Mouse (Mus musculus) small intestine, adult 2 months (tissue): ENCODE data around the gene Ankrd28. TPM values are rescaled to one million over a fixed set of nuclear protein-coding genes. Genes with fewer than 3 reads are reported as not detected.

ENCODE experiments used
- H3K27ac ChIP-seq: fragments of 200-500 bp; 2 replicates; pipeline ENCODE4 v1.5.1; 2012; ENCODE audit warnings: low read depth, low read length, control low read depth, inconsistent platforms; ENCODE audit not compliant: insufficient read depth
- H3K27me3 ChIP-seq: fragments of 200-500 bp; 2 replicates; pipeline ENCODE4 v1.6.1; 2012; ENCODE audit warnings: mild to moderate bottlenecking, moderate library complexity, low read length, inconsistent platforms; ENCODE audit not compliant: control insufficient read depth, insufficient read depth
- H3K36me3 ChIP-seq: fragments of 200-500 bp; 2 replicates; pipeline ENCODE4 v1.6.1; 2012; ENCODE audit warnings: mild to moderate bottlenecking, low read length, control low read depth, inconsistent platforms; ENCODE audit not compliant: control insufficient read depth, insufficient read depth
- H3K4me1 ChIP-seq: fragments of 200-500 bp; 2 replicates; pipeline ENCODE4 v1.6.1; 2012; ENCODE audit warnings: low read length, inconsistent platforms, mixed read lengths; ENCODE audit not compliant: control insufficient read depth, insufficient read depth, insufficient read length
- H3K4me3 ChIP-seq: fragments of 200-500 bp; 2 replicates; pipeline ENCODE4 v1.5.1; 2012; ENCODE audit warnings: low read depth, mild to moderate bottlenecking, control low read depth, inconsistent platforms, low read length, moderate library complexity
- CTCF ChIP-seq: fragments of 200-500 bp; IDR thresholded peaks from 2 replicates; pipeline ENCODE4 v1.5.1; 2012; ENCODE audit warnings: low read depth, mild to moderate bottlenecking, control low read depth, inconsistent platforms, low read length, moderate library complexity, mixed read lengths; ENCODE audit not compliant: insufficient replicate concordance, insufficient read length; ENCODE audit errors: extremely low read depth
- POLR2A ChIP-seq: fragments of 200-500 bp; IDR thresholded peaks from 2 replicates; pipeline ENCODE4 v1.6.1; 2012; ENCODE audit warnings: low read depth, mild to moderate bottlenecking, control low read depth, inconsistent platforms, low read length, moderate library complexity
- WGBS: fragments of 180-500 bp; shearing (Covaris S2); methylation state at CpG from one replicate; pipeline ENCODE4 v1.1.7; 2018; 5-methylcytosine and 5-hydroxymethylcytosine counted together
- polyA plus RNA-seq: library from polyadenylated mRNA; depleted of rRNA; stranded (reverse); fragments of >200 nt; gene quantifications from 2 replicates; pipeline ENCODE4 v1.2.3, GENCODE M21; 2012

The Ankrd28 gene
- polyA plus RNA-seq, 1 experiment, result 2.2 TPM

DNA sequence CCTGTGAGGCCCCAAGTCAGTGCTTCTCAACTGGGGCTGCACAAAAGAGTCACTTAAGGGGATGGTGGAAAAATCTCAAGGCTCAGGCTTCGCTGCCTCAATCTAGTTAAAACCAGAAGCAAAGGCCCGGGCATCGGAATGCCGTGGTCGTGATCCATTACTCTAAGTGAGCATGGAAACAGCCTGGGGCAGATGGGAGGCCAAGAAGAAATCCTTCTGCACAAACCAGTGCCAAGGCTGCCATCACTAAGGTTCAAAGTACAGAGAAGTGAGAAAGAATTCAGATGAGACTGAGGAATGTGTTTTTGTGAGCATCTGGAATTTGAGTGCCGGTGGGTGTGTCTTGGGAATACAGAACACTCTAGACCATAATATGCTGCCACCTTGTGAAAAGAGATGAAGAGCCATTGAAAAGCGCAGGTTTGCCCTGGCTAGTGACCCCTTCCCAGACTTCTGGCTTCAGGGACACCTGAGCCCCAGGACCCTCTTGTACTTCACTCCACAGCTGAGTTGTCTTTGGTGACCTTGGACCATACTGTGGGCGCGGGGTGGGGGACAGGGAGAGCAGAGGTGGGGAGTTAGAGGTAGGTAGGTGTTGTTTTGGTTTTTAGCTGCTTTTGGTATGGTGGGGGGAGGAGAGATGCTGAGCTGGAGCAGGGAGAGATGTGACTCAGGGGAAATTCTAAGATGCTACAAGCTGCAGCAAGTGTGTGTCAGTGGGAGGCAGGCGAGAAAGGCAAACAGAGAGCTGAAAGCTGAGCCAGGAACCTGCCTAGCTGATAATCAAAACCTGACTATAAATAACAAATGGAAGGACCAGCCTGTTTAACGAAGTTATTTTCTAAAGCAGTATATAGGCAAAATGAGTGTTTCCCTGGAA, 26.9 kb upstream of the Ankrd28 start:
- Histone ChIP-seq H3K4me3 (no peak overlapping the region), H3K27ac (no peak overlapping the region), H3K27me3 (no peaks in the 10 kb centered on the region), H3K36me3 (no peaks in the 10 kb centered on the region), H3K4me1 (no peaks in the 10 kb centered on the region)
- TF ChIP-seq POLR2A (no peak), CTCF (no peak)
- WGBS, result 74% methylated on average over 11 of the region's 11 CpGs

DNA sequence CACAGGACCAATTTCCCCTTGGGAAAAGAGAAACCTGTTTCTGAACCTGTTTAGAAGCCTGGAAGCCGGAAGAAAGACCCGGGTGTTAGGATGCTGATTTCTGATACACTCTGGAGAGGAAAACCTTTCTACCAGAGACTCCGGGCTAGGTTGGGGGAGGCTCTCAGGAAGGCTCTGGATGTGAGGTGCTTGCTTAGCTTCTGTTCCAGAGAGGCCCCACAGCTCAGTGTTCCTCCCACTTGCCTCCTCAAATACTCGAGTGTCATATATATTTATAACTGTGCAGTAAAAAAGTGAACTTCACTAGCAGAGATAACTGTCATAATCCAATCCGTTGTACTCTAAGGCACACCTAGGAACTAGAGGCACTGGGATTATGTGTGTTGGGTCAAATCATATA, 25.6 kb upstream of the Ankrd28 start:
- no peak for TF ChIP-seq POLR2A
- TF ChIP-seq CTCF, result no peak
- Histone ChIP-seq H3K4me3 (no peak overlapping the region), H3K36me3 (no peaks in the 10 kb centered on the region), H3K4me1 (no peaks in the 10 kb centered on the region), H3K27me3 (no peaks in the 10 kb centered on the region), H3K27ac (no peak overlapping the region)
- WGBS, result 53% methylated on average over 5 of the region's 5 CpGs

DNA sequence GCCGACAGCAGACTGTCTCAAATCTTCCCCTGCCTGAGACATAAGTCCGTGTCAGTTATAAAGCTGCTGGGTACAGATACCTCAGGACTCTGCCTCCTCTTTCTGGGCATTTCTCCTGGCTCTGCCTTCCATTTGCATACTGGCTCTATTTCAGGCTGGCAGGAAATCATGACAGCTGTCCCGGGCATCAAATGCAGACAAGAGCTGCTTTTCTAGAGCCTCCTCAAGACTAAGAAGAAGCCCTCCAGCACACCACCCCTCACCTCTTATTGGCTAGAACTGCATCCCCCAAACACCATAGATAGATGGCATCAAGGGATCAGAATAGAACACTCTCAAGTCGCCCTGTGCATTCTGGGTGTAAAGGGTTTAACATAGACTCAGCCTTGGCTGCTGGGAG, 24.2 kb upstream of the Ankrd28 start:
- Histone ChIP-seq H3K4me1 (no peaks in the 10 kb centered on the region), H3K4me3 (no peak overlapping the region), H3K27ac (no peak overlapping the region), H3K27me3 (no peaks in the 10 kb centered on the region), H3K36me3 (no peaks in the 10 kb centered on the region)
- TF ChIP-seq CTCF (no peak), POLR2A (no peak)
- 69% methylated on average over 4 of the region's 4 CpGs for WGBS

DNA sequence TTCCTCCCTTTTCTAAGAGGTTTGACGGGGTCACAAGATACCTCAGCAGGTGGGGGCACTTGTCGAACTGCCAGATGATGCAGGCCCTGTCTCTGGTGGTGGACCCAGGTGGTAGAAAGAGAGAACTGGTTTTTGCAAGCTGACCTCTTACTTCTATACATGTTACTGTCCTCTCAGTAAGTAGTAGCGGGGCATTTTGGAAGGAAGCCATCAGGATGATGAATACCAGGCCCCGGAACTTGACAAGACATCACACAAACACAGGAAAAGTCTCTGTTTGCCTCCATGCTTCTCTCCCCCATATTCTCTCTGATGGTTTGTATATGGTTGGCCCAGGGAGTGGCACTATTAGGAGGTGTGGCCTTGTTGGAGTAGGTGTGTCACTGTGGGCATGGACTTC, 13.1 kb upstream of the Ankrd28 start:
- no peaks in the 10 kb centered on the region for H3K4me1 ChIP-seq
- no peak overlapping the region for H3K27ac ChIP-seq
- H3K36me3 ChIP-seq, result no peaks in the 10 kb centered on the region
- no peaks in the 10 kb centered on the region for H3K27me3 ChIP-seq
- 83% methylated on average over 4 of the region's 4 CpGs for WGBS
- no peak overlapping the region for H3K4me3 ChIP-seq
- TF ChIP-seq POLR2A (no peak), CTCF (no peak)

DNA sequence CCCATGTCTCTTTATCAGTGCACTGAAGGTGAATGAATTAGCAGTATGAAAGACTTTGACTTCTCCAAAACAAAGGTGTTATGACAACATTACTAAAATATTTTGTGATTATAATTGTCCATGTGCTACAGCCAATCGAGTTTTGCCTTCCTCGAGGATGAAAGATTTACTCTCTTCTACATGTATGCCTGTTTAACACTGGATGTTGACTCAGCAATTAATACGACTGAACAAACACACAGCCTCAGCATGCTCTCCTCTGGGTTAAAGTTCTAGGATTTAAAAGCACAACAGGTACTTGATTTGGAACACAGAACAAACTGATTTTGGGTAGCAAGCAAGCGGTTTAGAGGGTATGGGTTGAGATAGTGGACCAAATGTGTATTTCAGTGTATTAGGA, 1.6 kb upstream of the Ankrd28 start:
- Histone ChIP-seq H3K4me1 (no peaks in the 10 kb centered on the region), H3K4me3 (no peak overlapping the region), H3K27me3 (no peaks in the 10 kb centered on the region), H3K36me3 (no peaks in the 10 kb centered on the region), H3K27ac (no peak overlapping the region)
- no peak for TF ChIP-seq POLR2A
- no peak for TF ChIP-seq CTCF
- 24% methylated on average over 4 of the region's 4 CpGs for WGBS

DNA sequence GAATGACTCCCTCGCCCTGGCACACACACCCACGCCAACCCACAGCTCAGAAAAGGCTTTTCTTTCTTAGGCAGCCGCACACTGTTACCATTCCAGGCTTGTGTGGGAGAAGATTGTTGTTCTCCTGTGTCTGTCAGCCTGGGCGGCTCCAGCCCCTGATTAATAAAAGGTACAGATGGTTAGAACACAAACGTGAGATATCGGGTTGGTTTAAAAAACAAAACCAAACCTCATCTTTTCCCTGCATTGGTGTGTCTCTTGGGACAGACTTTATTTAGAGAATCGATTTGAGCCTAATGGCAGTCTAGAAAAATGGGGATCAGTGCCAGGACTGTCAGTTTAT, 890 bp upstream of the Ankrd28 start:
- H3K36me3 ChIP-seq, result no peaks in the 10 kb centered on the region
- TF ChIP-seq CTCF (no peak), POLR2A (no peak)
- no peaks in the 10 kb centered on the region for H3K27me3 ChIP-seq
- peak overlapping the region; percentile 99 for H3K4me3 ChIP-seq
- 2% methylated on average over 7 of the region's 7 CpGs for WGBS
- H3K27ac ChIP-seq, result no peak overlapping the region
- H3K4me1 ChIP-seq, result no peaks in the 10 kb centered on the region

DNA sequence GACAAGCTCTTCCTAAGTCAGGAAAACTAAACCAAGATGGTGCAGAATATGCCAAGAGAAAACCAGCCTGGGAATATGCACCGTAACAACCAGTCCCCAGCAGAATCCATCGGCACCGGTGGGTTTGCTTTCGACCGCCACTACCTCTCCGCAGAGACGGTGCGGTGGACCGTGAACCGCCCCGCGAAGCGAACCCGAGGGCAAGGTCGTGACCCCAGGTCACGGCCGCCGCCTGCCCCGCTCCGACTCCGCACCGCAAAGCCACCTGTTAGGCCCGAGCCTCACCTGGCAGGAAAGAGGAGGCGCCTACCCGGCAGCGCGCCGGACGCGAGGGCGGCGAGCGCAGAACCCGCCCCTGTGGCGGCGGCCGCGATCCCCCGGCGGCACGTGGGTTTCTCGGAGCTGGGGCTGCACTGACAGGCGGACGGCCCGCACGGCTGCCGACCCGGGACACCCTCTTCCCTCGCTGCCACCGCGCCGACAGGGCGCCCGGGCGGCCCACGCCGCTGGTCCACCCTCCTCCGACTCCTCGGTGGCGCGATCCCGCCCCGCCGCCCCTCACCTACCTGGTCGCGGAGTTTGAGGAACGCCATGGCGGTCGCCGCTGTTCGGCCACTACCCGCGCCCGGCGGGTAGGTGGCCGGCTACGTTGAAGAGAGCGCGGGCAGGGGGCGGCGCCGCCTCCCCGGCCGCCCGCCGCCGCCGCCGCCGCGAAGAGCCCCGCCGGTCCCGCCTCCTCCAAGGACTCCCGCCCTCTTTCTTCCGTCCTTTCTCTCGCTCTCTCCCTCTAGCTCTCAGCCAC, 489 bp downstream of the Ankrd28 start:
- H3K4me1 ChIP-seq, result no peaks in the 10 kb centered on the region
- under 1% methylated on average over 83 of the region's 97 CpGs for WGBS
- peak overlapping the region; percentile 83 for H3K27ac ChIP-seq
- TF ChIP-seq CTCF (no peak), POLR2A (no peak)
- H3K4me3 ChIP-seq, result peak overlapping the region; percentile 96
- no peaks in the 10 kb centered on the region for H3K27me3 ChIP-seq
- no peaks in the 10 kb centered on the region for H3K36me3 ChIP-seq

DNA sequence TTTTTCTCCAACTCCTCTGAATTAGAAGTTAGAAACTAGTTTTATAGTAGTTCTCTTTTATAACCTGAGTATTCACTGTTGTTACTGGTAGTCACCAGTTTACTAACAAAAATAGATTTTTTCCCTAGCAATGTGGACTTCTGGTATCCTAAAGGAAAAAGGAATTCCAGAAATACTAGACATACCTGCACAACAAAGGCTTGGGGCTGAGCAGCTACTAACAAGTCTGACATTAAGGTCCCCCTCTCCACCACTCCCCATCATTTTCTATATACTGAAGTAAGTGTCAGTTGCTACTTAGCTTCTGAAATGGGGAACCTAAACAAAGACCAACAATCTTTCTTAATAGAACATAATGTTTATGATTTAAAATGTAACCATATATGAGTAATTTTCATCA, 3.2 kb downstream of the Ankrd28 start:
- Histone ChIP-seq H3K36me3 (no peaks in the 10 kb centered on the region), H3K4me1 (no peaks in the 10 kb centered on the region), H3K4me3 (no peak overlapping the region), H3K27ac (no peak overlapping the region), H3K27me3 (no peaks in the 10 kb centered on the region)
- TF ChIP-seq CTCF (no peak), POLR2A (no peak)
